Mouse (Mus musculus): Measurements from ENCODE around the gene Bcl2a1b. TPM values are rescaled to one million over a fixed set of nuclear protein-coding genes. Genes with fewer than 3 reads are reported as not detected.
"Not testable (repeated sequence)": the region's sequence is repeated elsewhere in the genome, so short reads cannot be mapped to it uniquely, and the experiment has no call there.

Gene Bcl2a1b
- polyA plus RNA-seq (2012; rRNA removed), result 1.2 and 1.4 TPM in 2 replicates

GRCm38 (mm10) chr9:89198969-89199416 lies at the start of gene Bcl2a1b, which contains the start of gene Gm29094:
TSS of gene Bcl2a1b (plus strand) at chr9:89199209.
TSS of gene Gm29094 (plus strand) at chr9:89199379.
- not testable (repeated sequence) for H3K27me3 ChIP-seq (ENCODE audit: control insufficient read depth, insufficient read depth, low read length); H3K4me1 ChIP-seq (ENCODE audit: control insufficient read depth, insufficient read depth, insufficient read length, low read length); H3K36me3 ChIP-seq (ENCODE audit: control insufficient read depth, insufficient read depth, low read length)
- Histone ChIP-seq H3K4me3 (ENCODE audit: low read depth, low read length) (peak within 1 kb of the TSS; percentile 36; the same call in 1 of the 2 replicates), H3K27ac (ENCODE audit: insufficient read depth, low read depth, low read length) (peak within 1 kb of the TSS; percentile 59)
- WGBS, result 56% methylated on average over 5 of the region's 5 CpGs

DNA sequence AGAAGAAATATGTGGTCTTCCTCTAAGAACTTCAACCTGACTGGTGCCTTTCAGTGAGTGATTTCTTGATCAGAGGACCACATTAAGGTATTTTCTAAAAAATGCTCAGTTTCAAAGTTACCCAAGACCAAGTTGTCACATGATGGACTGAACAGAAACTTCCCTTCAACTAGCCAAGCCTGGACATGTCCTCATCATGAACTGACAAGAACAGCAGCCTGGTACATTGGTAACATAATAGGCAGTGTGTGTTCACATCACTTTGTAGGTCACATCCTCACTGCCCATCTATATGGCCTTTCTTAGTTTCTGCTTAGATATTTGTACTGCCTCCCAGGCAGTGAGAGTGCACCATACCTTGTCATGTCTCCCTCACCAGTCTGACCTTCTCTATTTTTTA lies 26.5 kb upstream of the Bcl2a1b start:
- H3K36me3 ChIP-seq (ENCODE audit: control insufficient read depth, insufficient read depth, low read length); H3K27ac ChIP-seq (ENCODE audit: insufficient read depth, low read depth, low read length); H3K4me3 ChIP-seq (ENCODE audit: low read depth, low read length); H3K27me3 ChIP-seq (ENCODE audit: control insufficient read depth, insufficient read depth, low read length); H3K4me1 ChIP-seq (ENCODE audit: control insufficient read depth, insufficient read depth, insufficient read length, low read length): not testable (repeated sequence)

- H3K27ac ChIP-seq (ENCODE audit: insufficient read depth, low read depth, low read length); H3K36me3 ChIP-seq (ENCODE audit: control insufficient read depth, insufficient read depth, low read length); H3K4me1 ChIP-seq (ENCODE audit: control insufficient read depth, insufficient read depth, insufficient read length, low read length); H3K27me3 ChIP-seq (ENCODE audit: control insufficient read depth, insufficient read depth, low read length); H3K4me3 ChIP-seq (ENCODE audit: low read depth, low read length): not testable (repeated sequence)
- WGBS, result 40% methylated on average over 2 of the region's 3 CpGs
Measured at GRCm38 (mm10) chr9:89178833-89179232, 20.2 kb upstream of the Bcl2a1b start.

DNA sequence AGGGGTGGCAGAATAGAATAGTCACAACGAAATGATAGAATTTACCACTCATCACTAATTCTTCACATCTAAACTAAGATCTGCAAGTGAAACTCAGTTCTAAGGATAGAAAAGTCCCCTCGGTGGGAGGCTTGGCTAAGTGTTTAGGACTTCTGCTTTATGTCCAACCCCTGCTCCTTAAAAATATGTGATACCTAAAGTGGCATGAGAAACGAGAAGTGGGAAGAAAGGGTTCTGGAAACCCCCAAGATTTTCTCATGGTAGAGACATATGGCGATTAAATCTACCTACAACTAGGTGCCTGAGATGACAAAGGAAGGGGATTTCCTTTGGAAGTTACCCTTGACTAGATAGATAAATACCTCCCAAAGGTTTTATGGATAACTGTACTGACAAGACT lies 19.5 kb upstream of the Bcl2a1b start:
- not testable (repeated sequence) for H3K27me3 ChIP-seq (ENCODE audit: control insufficient read depth, insufficient read depth, low read length); H3K4me1 ChIP-seq (ENCODE audit: control insufficient read depth, insufficient read depth, insufficient read length, low read length); H3K4me3 ChIP-seq (ENCODE audit: low read depth, low read length); H3K36me3 ChIP-seq (ENCODE audit: control insufficient read depth, insufficient read depth, low read length); H3K27ac ChIP-seq (ENCODE audit: insufficient read depth, low read depth, low read length)
- 62% methylated on average over 4 of the region's 4 CpGs for WGBS

GRCm38 (mm10) chr9:89187006-89187405 lies 12.0 kb upstream of the Bcl2a1b start:
- WGBS, result 86% methylated on average over 15 of the region's 15 CpGs

GRCm38 (mm10) chr9:89195483-89195882 lies 3.5 kb upstream of the Bcl2a1b start:
- not testable (repeated sequence) for H3K4me3 ChIP-seq (ENCODE audit: low read depth, low read length); H3K4me1 ChIP-seq (ENCODE audit: control insufficient read depth, insufficient read depth, insufficient read length, low read length); H3K27ac ChIP-seq (ENCODE audit: insufficient read depth, low read depth, low read length); H3K36me3 ChIP-seq (ENCODE audit: control insufficient read depth, insufficient read depth, low read length); H3K27me3 ChIP-seq (ENCODE audit: control insufficient read depth, insufficient read depth, low read length)

More at GRCm38 (mm10) chr9:89187006-89187405, 12.0 kb upstream of the Bcl2a1b start:
- not testable (repeated sequence) for H3K36me3 ChIP-seq (ENCODE audit: control insufficient read depth, insufficient read depth, low read length); H3K27ac ChIP-seq (ENCODE audit: insufficient read depth, low read depth, low read length); H3K4me3 ChIP-seq (ENCODE audit: low read depth, low read length); H3K4me1 ChIP-seq (ENCODE audit: control insufficient read depth, insufficient read depth, insufficient read length, low read length); H3K27me3 ChIP-seq (ENCODE audit: control insufficient read depth, insufficient read depth, low read length)

- H3K27ac ChIP-seq (ENCODE audit: insufficient read depth, low read depth, low read length); H3K4me1 ChIP-seq (ENCODE audit: control insufficient read depth, insufficient read depth, insufficient read length, low read length); H3K4me3 ChIP-seq (ENCODE audit: low read depth, low read length); H3K36me3 ChIP-seq (ENCODE audit: control insufficient read depth, insufficient read depth, low read length); H3K27me3 ChIP-seq (ENCODE audit: control insufficient read depth, insufficient read depth, low read length): not testable (repeated sequence)
- WGBS, result 46% methylated on average over 1 of the region's 1 CpGs
Measured at GRCm38 (mm10) chr9:89197509-89197908, 1.5 kb upstream of the Bcl2a1b start.

DNA sequence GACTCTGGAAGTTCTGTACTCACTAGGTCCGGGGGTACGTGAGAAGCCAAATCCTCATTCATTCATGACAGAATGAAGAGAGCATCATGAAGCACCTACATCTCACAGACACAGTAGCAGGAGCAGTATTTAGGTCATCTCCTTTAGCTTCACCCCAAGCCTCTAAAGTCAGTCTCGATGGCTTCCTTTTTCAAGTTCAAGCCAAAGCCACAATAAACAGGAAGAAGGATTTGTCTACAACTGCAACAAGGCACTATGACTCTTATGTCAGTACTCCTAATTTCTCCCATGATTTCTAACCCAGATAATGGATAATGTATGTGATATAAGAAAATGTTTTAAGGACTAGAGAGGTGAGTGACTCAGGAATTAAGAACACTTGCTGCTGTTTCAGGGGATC lies 660 bp upstream of the Bcl2a1b start:
- 75% methylated on average over 3 of the region's 3 CpGs for whole genome bisulfite sequencing
- H3K4me3 ChIP-seq (ENCODE audit: low read depth, low read length); H3K27ac ChIP-seq (ENCODE audit: insufficient read depth, low read depth, low read length); H3K27me3 ChIP-seq (ENCODE audit: control insufficient read depth, insufficient read depth, low read length); H3K36me3 ChIP-seq (ENCODE audit: control insufficient read depth, insufficient read depth, low read length); H3K4me1 ChIP-seq (ENCODE audit: control insufficient read depth, insufficient read depth, insufficient read length, low read length): not testable (repeated sequence)

GRCm38 (mm10) chr9:89202256-89202655 lies 3.2 kb downstream of the Bcl2a1b start:
- H3K4me1 ChIP-seq (ENCODE audit: control insufficient read depth, insufficient read depth, insufficient read length, low read length); H3K36me3 ChIP-seq (ENCODE audit: control insufficient read depth, insufficient read depth, low read length); H3K27me3 ChIP-seq (ENCODE audit: control insufficient read depth, insufficient read depth, low read length); H3K27ac ChIP-seq (ENCODE audit: insufficient read depth, low read depth, low read length); H3K4me3 ChIP-seq (ENCODE audit: low read depth, low read length): not testable (repeated sequence)

DNA sequence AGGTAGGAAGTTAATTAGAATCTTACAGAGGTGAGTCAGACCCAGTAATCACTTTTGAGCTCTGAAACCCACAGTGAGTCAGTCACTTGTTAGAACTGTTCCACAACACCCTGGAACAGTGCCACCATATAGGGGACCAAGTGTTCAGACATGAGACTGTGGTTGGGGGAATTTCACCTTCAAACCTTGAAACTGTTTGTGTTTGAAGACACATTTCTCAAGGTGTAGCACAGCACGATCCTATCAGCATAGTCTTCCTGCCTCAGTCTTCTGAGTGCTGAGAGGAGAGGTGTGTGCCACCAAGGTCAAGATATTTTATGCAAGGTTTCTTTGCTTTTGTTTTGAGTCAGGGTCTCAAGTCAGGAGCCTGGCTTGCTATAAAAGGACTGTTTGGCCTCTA lies 9.9 kb downstream of the Bcl2a1b start:
- 70% methylated on average over 1 of the region's 1 CpGs for WGBS
- not testable (repeated sequence) for H3K27me3 ChIP-seq (ENCODE audit: control insufficient read depth, insufficient read depth, low read length); H3K36me3 ChIP-seq (ENCODE audit: control insufficient read depth, insufficient read depth, low read length)

DNA sequence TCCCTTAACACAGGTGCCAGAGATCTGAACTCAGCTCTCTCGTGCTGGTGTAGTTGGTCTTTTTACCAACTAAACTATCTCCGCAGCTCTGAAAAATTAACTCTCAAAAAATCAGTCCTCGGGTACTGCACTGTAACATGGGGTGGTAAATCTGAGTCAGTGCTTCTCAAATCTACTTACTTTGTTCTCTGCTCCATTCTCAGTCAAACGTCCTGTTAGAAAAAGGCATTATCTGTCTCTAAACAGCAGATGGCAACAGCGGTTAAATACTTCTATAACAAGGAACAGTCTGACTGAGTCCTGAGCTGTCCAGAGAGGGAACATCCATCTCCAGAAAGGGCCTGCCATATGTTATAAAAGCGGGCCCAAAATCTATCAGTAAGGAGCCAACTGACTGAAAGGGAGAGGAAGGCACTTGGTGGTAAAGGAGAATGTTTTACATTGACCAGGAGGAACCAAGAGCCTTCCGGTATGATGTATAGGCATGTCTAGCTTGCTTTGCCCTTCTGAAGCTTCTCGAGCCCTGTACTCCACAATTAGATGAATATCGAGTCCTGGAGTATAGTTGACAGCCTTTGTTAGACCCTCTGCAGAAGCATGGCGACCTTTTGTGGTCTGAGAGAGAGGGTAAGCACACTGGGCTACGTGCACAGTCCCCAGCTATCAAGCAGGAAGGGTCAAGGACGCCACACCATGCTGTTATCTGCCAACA lies 11.5 kb downstream of the Bcl2a1b start, which contains the start of gene Mthfs:
TSS of gene Mthfs (plus strand) at position 324 of the 712 bp plus-strand sequence.
- H3K27me3 ChIP-seq (ENCODE audit: control insufficient read depth, insufficient read depth, low read length); H3K36me3 ChIP-seq (ENCODE audit: control insufficient read depth, insufficient read depth, low read length); H3K4me1 ChIP-seq (ENCODE audit: control insufficient read depth, insufficient read depth, insufficient read length, low read length): not testable (repeated sequence)
- H3K27ac ChIP-seq (ENCODE audit: insufficient read depth, low read depth, low read length), result peak within 1 kb of the TSS; percentile 73
- peak within 1 kb of the TSS; percentile 52 for H3K4me3 ChIP-seq (ENCODE audit: low read depth, low read length)
- 19% methylated on average over 9 of the region's 12 CpGs for WGBS

More for the DNA sequence above, 9.9 kb downstream of the Bcl2a1b start:
- not testable (repeated sequence) for H3K4me3 ChIP-seq (ENCODE audit: low read depth, low read length); H3K27ac ChIP-seq (ENCODE audit: insufficient read depth, low read depth, low read length); H3K4me1 ChIP-seq (ENCODE audit: control insufficient read depth, insufficient read depth, insufficient read length, low read length)

Data from small intestine, adult 2 months (tissue).